ENCODE assay signal across 10 mouse cellular contexts in genomic region chr7:18841174-18841567, GRCm38 (mm10). TPM values are rescaled to one million over a fixed set of nuclear protein-coding genes. Genes with fewer than 3 reads are reported as not detected.
DNase-seq lines count a peak whose midpoint lies in the region; ATAC-seq and TF ChIP-seq lines count a peak whose summit lies in the region.
"Had no signal": no experiment of that assay in that cellular context is flagged by ENCODE, and none has a peak within 500 bp of the region (broad histone marks: within the 10 kb centered on the region; RNA-seq: fewer than 3 reads in every experiment).

No protein-coding gene starts in this region.

- peak overlapping the region; percentile 69 for H3K4me2 ChIP-seq in lung, embryonic 14.5 days
- H3K4me2 ChIP-seq in forebrain, embryonic 14.5 days (ENCODE audit: low read length): peak overlapping the region; percentile 37
- H3K4me2 ChIP-seq in limb, embryonic 13.5 days (replicated peaks): peak overlapping the region; percentile 62
- H3K4me2 ChIP-seq in neural tube, embryonic 15.5 days: peak overlapping the region; percentile 67

- no peaks in the 10 kb centered on the region for H3K36me3 ChIP-seq in lung, embryonic 14.5 days (ENCODE audit: insufficient read depth)
- H3K36me3 ChIP-seq in forebrain, embryonic 14.5 days (ENCODE audit: control insufficient read depth, insufficient read depth, low read length): no peaks in the 10 kb centered on the region
- no peaks in the 10 kb centered on the region for H3K36me3 ChIP-seq in limb, embryonic 13.5 days
- H3K36me3 ChIP-seq in neural tube, embryonic 15.5 days: no peaks in the 10 kb centered on the region

- H3K9me3 ChIP-seq in lung, embryonic 14.5 days (ENCODE audit: low read depth, low read length): no peaks in the 10 kb centered on the region
- H3K9me3 ChIP-seq in forebrain, embryonic 14.5 days (replicated peaks; ENCODE audit: control insufficient read depth, low read length): no peaks in the 10 kb centered on the region
- 0 out of 2 replicates have a peak, but pooled peaks cover 3% of the 10 kb centered on the region for H3K9me3 ChIP-seq in limb, embryonic 13.5 days
- H3K9me3 ChIP-seq in neural tube, embryonic 15.5 days (replicated peaks): no peaks in the 10 kb centered on the region

- no peak for TF ChIP-seq CTCF in lung, embryonic 14.5 days (IDR thresholded peaks at IDR 0.05; ENCODE audit: low read depth)

- no peak for DNase-seq in lung, embryonic 14.5 days
- DNase-seq in lung, postnatal 25 days (ENCODE audit: low spot score): no peak
- DNase-seq in forebrain, embryonic 14.5 days (ENCODE audit: low spot score): no peak
- DNase-seq in cerebellum, postnatal 4 days (ENCODE audit: low spot score in 2 of 2): no peak
- no peak for DNase-seq in layer of hippocampus, postnatal 25 days (ENCODE audit: extremely low spot score in 1 of 2, low spot score in 1 of 2)
- no peak for DNase-seq in right cerebral cortex, adult 2 months (ENCODE audit: low spot score in 2 of 2)
- DNase-seq: spleen, adult 18-20 months had no signal

- 0 out of 2 replicates have a peak, but pooled peaks cover 2% of the 10 kb centered on the region for H3K4me1 ChIP-seq in lung, embryonic 14.5 days (ENCODE audit: insufficient read depth)
- H3K4me1 ChIP-seq in forebrain, embryonic 14.5 days (ENCODE audit: control insufficient read depth, insufficient read depth, low read length): no peaks in the 10 kb centered on the region
- peaks cover 6% of the 10 kb centered on the region; the same call in 1 of the 2 replicates for H3K4me1 ChIP-seq in limb, embryonic 13.5 days
- peaks cover 11% of the 10 kb centered on the region for H3K4me1 ChIP-seq in neural tube, embryonic 15.5 days

- peak overlapping the region; percentile 43 for H3K9ac ChIP-seq in lung, embryonic 14.5 days
- H3K9ac ChIP-seq in forebrain, embryonic 14.5 days (ENCODE audit: low read length): 0 out of 2 replicates have a peak overlapping the region, but pooled peaks have one; percentile 35
- H3K9ac ChIP-seq in limb, embryonic 13.5 days: 0 out of 2 replicates have a peak overlapping the region, but pooled peaks have one; percentile 43
- no peak overlapping the region for H3K9ac ChIP-seq in neural tube, embryonic 15.5 days (replicated peaks)

- 64% methylated on average over 1 of the region's 1 CpGs for WGBS in lung, embryonic 14.5 days
- 68% methylated on average over 1 of the region's 1 CpGs for WGBS in forebrain, embryonic 14.5 days
- WGBS in limb, embryonic 13.5 days: 71% methylated on average over 1 of the region's 1 CpGs
- 70% methylated on average over 1 of the region's 1 CpGs for WGBS in neural tube, embryonic 15.5 days

- peak overlapping the region; percentile 31 for H3K4me3 ChIP-seq in lung, embryonic 14.5 days (ENCODE audit: low read depth, low read length)
- no peak overlapping the region for H3K4me3 ChIP-seq in forebrain, embryonic 14.5 days (ENCODE audit: low read depth, low read length)
- H3K4me3 ChIP-seq in limb, embryonic 13.5 days: peak overlapping the region; percentile 38; the same call in 1 of the 2 replicates
- H3K4me3 ChIP-seq in neural tube, embryonic 15.5 days (replicated peaks): peak overlapping the region; percentile 20; the same call in 1 of the 2 replicates

- peak; percentile 18; the same call in 1 of the 2 replicates for ATAC-seq in lung, embryonic 14.5 days (ENCODE audit: insufficient read depth)
- no peak for ATAC-seq in forebrain, embryonic 14.5 days
- no peak for ATAC-seq in limb, embryonic 13.5 days (ENCODE audit: low FRiP score, low read depth)
- ATAC-seq in neural tube, embryonic 15.5 days (ENCODE audit: low FRiP score): 0 out of 2 replicates have a peak, but pooled peaks have one; percentile 11

- H3K27me3 ChIP-seq in lung, embryonic 14.5 days (ENCODE audit: insufficient read depth, low read length): no peaks in the 10 kb centered on the region
- no peaks in the 10 kb centered on the region for H3K27me3 ChIP-seq in forebrain, embryonic 14.5 days (replicated peaks; ENCODE audit: control insufficient read depth, insufficient read depth, low read length)
- H3K27me3 ChIP-seq in limb, embryonic 13.5 days: no peaks in the 10 kb centered on the region
- no peaks in the 10 kb centered on the region for H3K27me3 ChIP-seq in neural tube, embryonic 15.5 days (replicated peaks)

- H3K27ac ChIP-seq in lung, embryonic 14.5 days (ENCODE audit: low read depth): peak overlapping the region; percentile 76; the same call in 1 of the 2 replicates
- H3K27ac ChIP-seq in forebrain, embryonic 14.5 days (ENCODE audit: low read depth, low read length): no peak overlapping the region
- H3K27ac ChIP-seq in limb, embryonic 13.5 days: no peak overlapping the region
- peak overlapping the region; percentile 64; the same call in 1 of the 2 replicates for H3K27ac ChIP-seq in neural tube, embryonic 15.5 days (replicated peaks)

RNA-seq across cellular contexts. Expression of gene Mill2, which starts 1.4 kb away (rescaled TPM):
- polyA plus RNA-seq in lung, embryonic 14.5 days (2014; fragmentation: Nextera tagmentation; extraction: Ambion mirVana): 0.81 and 0.92 TPM in 2 replicates
- 0.29 and 0.41 TPM in 2 replicates for polyA plus RNA-seq in forebrain, embryonic 14.5 days (2014; fragmentation: Nextera tagmentation; extraction: Ambion mirVana)
- 0.17 and 0.23 TPM in 2 replicates for polyA plus RNA-seq in limb, embryonic 13.5 days (2015; fragmentation: Nextera tagmentation; extraction: Ambion mirVana)
- 0.51 and 0.70 TPM in 2 replicates for polyA plus RNA-seq in neural tube, embryonic 15.5 days (2015; fragmentation: Nextera tagmentation; extraction: Ambion mirVana)
- 1 to 10 TPM; 1.9 to 2.2 TPM for total RNA-seq in layer of hippocampus, postnatal 25 days (2021)
- polyA plus RNA-seq: erythroblast, embryonic 14.5 days had no signal

RNA-seq across cellular contexts. Expression of gene Psg17, which starts 19.8 kb away (rescaled TPM):
- polyA plus RNA-seq in lung, embryonic 14.5 days (2014; fragmentation: Nextera tagmentation; extraction: Ambion mirVana): 0.08 TPM in 1 of 2 replicates, not detected in the other
- polyA plus RNA-seq in forebrain, embryonic 14.5 days (2014; fragmentation: Nextera tagmentation; extraction: Ambion mirVana): 0.10 TPM in 1 of 2 replicates, not detected in the other
- polyA plus RNA-seq in limb, embryonic 13.5 days (2015; fragmentation: Nextera tagmentation; extraction: Ambion mirVana): 0.09 TPM in 1 of 2 replicates, not detected in the other
- 0.14 TPM in 1 of 2 replicates, not detected in the other for polyA plus RNA-seq in neural tube, embryonic 15.5 days (2015; fragmentation: Nextera tagmentation; extraction: Ambion mirVana)
- total RNA-seq in layer of hippocampus, postnatal 25 days (2021): not detected
- polyA plus RNA-seq: erythroblast, embryonic 14.5 days had no signal

RNA-seq across cellular contexts. Expression of gene Pglyrp1, which starts 30.0 kb away (rescaled TPM):
- polyA plus RNA-seq in lung, embryonic 14.5 days (2014; fragmentation: Nextera tagmentation; extraction: Ambion mirVana): 2.5 and 2.6 TPM in 2 replicates
- polyA plus RNA-seq in forebrain, embryonic 14.5 days (2014; fragmentation: Nextera tagmentation; extraction: Ambion mirVana): 19.1 and 20.9 TPM in 2 replicates
- 0.74 and 1.0 TPM in 2 replicates for polyA plus RNA-seq in limb, embryonic 13.5 days (2015; fragmentation: Nextera tagmentation; extraction: Ambion mirVana)
- 19.2 and 26.6 TPM in 2 replicates for polyA plus RNA-seq in neural tube, embryonic 15.5 days (2015; fragmentation: Nextera tagmentation; extraction: Ambion mirVana)
- 10 to 100 TPM in 1 of 2 experiments, 1 to 10 TPM in 1; 8.6 to 17.9 TPM for total RNA-seq in layer of hippocampus, postnatal 25 days (2021)

RNA-seq across cellular contexts. Expression of gene Psg19, which starts 42.9 kb away (rescaled TPM):
- polyA plus RNA-seq in lung, embryonic 14.5 days (2014; fragmentation: Nextera tagmentation; extraction: Ambion mirVana): not detected in 2 replicates
- polyA plus RNA-seq in forebrain, embryonic 14.5 days (2014; fragmentation: Nextera tagmentation; extraction: Ambion mirVana): not detected in 2 replicates
- polyA plus RNA-seq in limb, embryonic 13.5 days (2015; fragmentation: Nextera tagmentation; extraction: Ambion mirVana): not detected in 2 replicates
- not detected in 2 replicates for polyA plus RNA-seq in neural tube, embryonic 15.5 days (2015; fragmentation: Nextera tagmentation; extraction: Ambion mirVana)
- total RNA-seq in layer of hippocampus, postnatal 25 days (2021): not detected
- polyA plus RNA-seq: erythroblast, embryonic 14.5 days had no signal

Comparison
In these comparisons a context has a peak if more than half of its experiments do, and no peak if none do; other contexts are left out.
1. ATAC-seq: peak in lung, embryonic 14.5 days (single experiment) and neural tube, embryonic 15.5 days (single experiment); none in forebrain, embryonic 14.5 days (single experiment) and limb, embryonic 13.5 days (single experiment).
2. H3K27ac ChIP-seq: peak in lung, embryonic 14.5 days (single experiment) and neural tube, embryonic 15.5 days (single experiment); none in forebrain, embryonic 14.5 days (single experiment) and limb, embryonic 13.5 days (single experiment).
3. Peak in every context shown above with its lines, with median percentiles within 50 percentile points of each other: H3K4me2 ChIP-seq.